In the genomic region with DNA sequence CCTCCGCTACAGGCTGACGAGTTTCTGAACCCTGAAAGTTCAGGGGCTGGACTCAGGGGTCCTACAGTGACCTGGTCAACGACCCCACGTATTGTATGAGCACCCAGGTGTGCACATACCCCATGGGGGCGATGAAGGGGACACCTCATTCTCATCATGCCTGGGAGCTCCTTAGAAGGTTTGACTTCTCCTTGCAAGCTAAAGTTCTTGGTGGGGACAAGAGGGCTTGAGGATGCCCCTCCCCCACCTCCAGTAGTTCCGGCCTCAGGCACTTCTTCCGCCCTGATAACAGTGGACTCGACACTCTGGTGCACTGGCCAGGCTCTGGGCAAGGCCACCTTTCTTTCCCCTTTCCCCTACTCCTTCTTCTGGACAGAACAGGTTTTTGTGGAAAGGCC, we compare ENCODE assay signal across 8 mouse cellular contexts. TPM values are rescaled to one million over a fixed set of nuclear protein-coding genes. Genes with fewer than 3 reads are reported as not detected.
DNase-seq lines count a peak whose midpoint lies in the region; ATAC-seq and TF ChIP-seq lines count a peak whose summit lies in the region.

No protein-coding gene starts in this region.

- H3K9me3 ChIP-seq in forebrain, embryonic 10.5 days, result no peaks in the 10 kb centered on the region
- H3K9me3 ChIP-seq in limb, embryonic 10.5 days (replicated peaks), result no peaks in the 10 kb centered on the region

- TF ChIP-seq POLR2A in thymus, adult 2 months (IDR thresholded peaks at IDR 0.05; ENCODE audit: control insufficient read depth, extremely low read depth, insufficient read depth, low read length, poor library complexity), result no peak

- no peak overlapping the region for H3K27ac ChIP-seq in thymus, adult 2 months (ENCODE audit: control insufficient read depth, insufficient read depth, low read length)
- peak overlapping the region; percentile 74 for H3K27ac ChIP-seq in forebrain, embryonic 10.5 days
- peak overlapping the region; percentile 51; the same call in 1 of the 2 replicates for H3K27ac ChIP-seq in limb, embryonic 10.5 days

- peak; percentile 52 for ATAC-seq in megakaryocyte-erythroid progenitor cell, adult 5-6 weeks (replicated peaks; ENCODE audit: low FRiP score, low TSS enrichment, poor library complexity, severe bottlenecking)

- no peaks in the 10 kb centered on the region for H3K27me3 ChIP-seq in thymus, adult 2 months (ENCODE audit: control insufficient read depth, insufficient read depth, low read length)
- peaks cover 15% of the 10 kb centered on the region for H3K27me3 ChIP-seq in forebrain, embryonic 10.5 days (ENCODE audit: poor library complexity, severe bottlenecking)
- H3K27me3 ChIP-seq in limb, embryonic 10.5 days (ENCODE audit: low read depth, poor library complexity, severe bottlenecking), result peaks cover 26% of the 10 kb centered on the region

- 3% methylated on average over 8 of the region's 8 CpGs for WGBS in thymus, adult 2 months
- 15% methylated on average over 8 of the region's 8 CpGs for WGBS in forebrain, embryonic 10.5 days
- 23% methylated on average over 8 of the region's 8 CpGs for WGBS in limb, embryonic 10.5 days

- peaks cover 13% of the 10 kb centered on the region for H3K4me1 ChIP-seq in thymus, adult 2 months (replicated peaks; ENCODE audit: control insufficient read depth, insufficient read depth, low read length)
- H3K4me1 ChIP-seq in forebrain, embryonic 10.5 days, result peaks cover 16% of the 10 kb centered on the region
- H3K4me1 ChIP-seq in limb, embryonic 10.5 days, result peaks cover 12% of the 10 kb centered on the region; the same call in 1 of the 2 replicates

- peaks cover 9% of the 10 kb centered on the region for H3K36me3 ChIP-seq in thymus, adult 2 months (ENCODE audit: control insufficient read depth, insufficient read depth, low read length)
- peaks cover 20% of the 10 kb centered on the region for H3K36me3 ChIP-seq in forebrain, embryonic 10.5 days (replicated peaks)
- peaks cover 8% of the 10 kb centered on the region; the same call in 1 of the 2 replicates for H3K36me3 ChIP-seq in limb, embryonic 10.5 days

- peak overlapping the region; percentile 85 for H3K4me3 ChIP-seq in thymus, adult 2 months (ENCODE audit: control insufficient read depth, insufficient read depth, low read length)
- peak overlapping the region; percentile 66 for H3K4me3 ChIP-seq in forebrain, embryonic 10.5 days
- peak overlapping the region; percentile 60 for H3K4me3 ChIP-seq in limb, embryonic 10.5 days

- no peak for TF ChIP-seq CTCF in thymus, adult 2 months (IDR thresholded peaks at IDR 0.05; ENCODE audit: borderline replicate concordance, control insufficient read depth, extremely low read depth, insufficient read depth, low read length, poor library complexity)

- peak; percentile 22 for DNase-seq in thymus, adult 2 months
- DNase-seq in thymus, adult 18-20 months, result no peak
- no peak for DNase-seq in forebrain, embryonic 10.5 days (ENCODE audit: extremely low spot score, low spot score)
- no peak for DNase-seq in limb, embryonic 10.5 days (ENCODE audit: low spot score)
- peak; percentile 71 for DNase-seq in yolk sac, embryonic 10.5 days (ENCODE audit: low spot score)
- no peak for DNase-seq in cerebellum, adult 9-10 months
- DNase-seq in layer of hippocampus, postnatal 25 days (ENCODE audit: extremely low spot score in 1 of 2, low spot score in 1 of 2), result no peak

RNA-seq across cellular contexts. Expression of gene Stxbp2, which starts 0.7 kb away (rescaled TPM):
- polyA plus RNA-seq in thymus, adult 2 months (2012; rRNA removed), result 260 and 262 TPM in 2 replicates
- polyA plus RNA-seq in forebrain, embryonic 10.5 days (2016; fragmentation: Nextera tagmentation; extraction: Ambion mirVana), result 35.8 and 38.1 TPM in 2 replicates
- 28.6 and 29.8 TPM in 2 replicates for polyA plus RNA-seq in limb, embryonic 10.5 days (2016; fragmentation: Nextera tagmentation; extraction: Ambion mirVana)
- 141 and 196 TPM in 2 replicates for total RNA-seq in megakaryocyte-erythroid progenitor cell, adult 5-6 weeks (2014; fragmentation: Nextera tagmentation)
- total RNA-seq in megakaryocyte-erythroid progenitor cell, adult 5-6 weeks (2017), result 49.2 and 49.8 TPM in 2 replicates
- 10 to 100 TPM; 31.2 to 42.2 TPM for total RNA-seq in layer of hippocampus, postnatal 25 days (2021)

RNA-seq across cellular contexts. Expression of gene Pcp2, which starts 6.1 kb away (rescaled TPM):
- polyA plus RNA-seq in thymus, adult 2 months (2012; rRNA removed), result 0.34 and 0.84 TPM in 2 replicates
- polyA plus RNA-seq in forebrain, embryonic 10.5 days (2016; fragmentation: Nextera tagmentation; extraction: Ambion mirVana), result 0.32 and 0.85 TPM in 2 replicates
- 1.0 and 1.3 TPM in 2 replicates for polyA plus RNA-seq in limb, embryonic 10.5 days (2016; fragmentation: Nextera tagmentation; extraction: Ambion mirVana)
- total RNA-seq in megakaryocyte-erythroid progenitor cell, adult 5-6 weeks (2014; fragmentation: Nextera tagmentation), result not detected in 2 replicates
- not detected in 2 replicates for total RNA-seq in megakaryocyte-erythroid progenitor cell, adult 5-6 weeks (2017)
- under 1 TPM in 1 of 2 experiments, not detected in 1; 0.66 TPM for total RNA-seq in layer of hippocampus, postnatal 25 days (2021)

RNA-seq across cellular contexts. Expression of gene Pet100, which starts 10.1 kb away (rescaled TPM):
- polyA plus RNA-seq in thymus, adult 2 months (2012; rRNA removed), result 4.7 and 6.9 TPM in 2 replicates
- polyA plus RNA-seq in forebrain, embryonic 10.5 days (2016; fragmentation: Nextera tagmentation; extraction: Ambion mirVana), result 83.0 and 92.6 TPM in 2 replicates
- polyA plus RNA-seq in limb, embryonic 10.5 days (2016; fragmentation: Nextera tagmentation; extraction: Ambion mirVana), result 92.1 and 92.9 TPM in 2 replicates
- total RNA-seq in megakaryocyte-erythroid progenitor cell, adult 5-6 weeks (2014; fragmentation: Nextera tagmentation), result 59.9 and 94.7 TPM in 2 replicates
- total RNA-seq in megakaryocyte-erythroid progenitor cell, adult 5-6 weeks (2017), result 152 and 217 TPM in 2 replicates
- total RNA-seq in layer of hippocampus, postnatal 25 days (2021), result 10 to 100 TPM; 82.1 to 87.9 TPM

RNA-seq across cellular contexts. Expression of gene Xab2, which starts 10.4 kb away (rescaled TPM):
- polyA plus RNA-seq in thymus, adult 2 months (2012; rRNA removed), result 128 and 133 TPM in 2 replicates
- 76.9 and 79.5 TPM in 2 replicates for polyA plus RNA-seq in forebrain, embryonic 10.5 days (2016; fragmentation: Nextera tagmentation; extraction: Ambion mirVana)
- 76.0 and 78.7 TPM in 2 replicates for polyA plus RNA-seq in limb, embryonic 10.5 days (2016; fragmentation: Nextera tagmentation; extraction: Ambion mirVana)
- total RNA-seq in megakaryocyte-erythroid progenitor cell, adult 5-6 weeks (2014; fragmentation: Nextera tagmentation), result 45.6 and 55.5 TPM in 2 replicates
- total RNA-seq in megakaryocyte-erythroid progenitor cell, adult 5-6 weeks (2017), result 44.9 and 53.9 TPM in 2 replicates
- total RNA-seq in layer of hippocampus, postnatal 25 days (2021), result 10 to 100 TPM; 37.8 to 41.5 TPM

RNA-seq across cellular contexts. Expression of gene Retn, which starts 24.1 kb away (rescaled TPM):
- polyA plus RNA-seq in thymus, adult 2 months (2012; rRNA removed), result 15.3 and 16.9 TPM in 2 replicates
- polyA plus RNA-seq in forebrain, embryonic 10.5 days (2016; fragmentation: Nextera tagmentation; extraction: Ambion mirVana), result 0.30 and 0.31 TPM in 2 replicates
- polyA plus RNA-seq in limb, embryonic 10.5 days (2016; fragmentation: Nextera tagmentation; extraction: Ambion mirVana), result 0.15 and 0.16 TPM in 2 replicates
- total RNA-seq in megakaryocyte-erythroid progenitor cell, adult 5-6 weeks (2014; fragmentation: Nextera tagmentation), result not detected in 2 replicates
- not detected in 2 replicates for total RNA-seq in megakaryocyte-erythroid progenitor cell, adult 5-6 weeks (2017)
- under 1 TPM; 0.32 to 0.54 TPM for total RNA-seq in layer of hippocampus, postnatal 25 days (2021)

Comparison
In these comparisons a context has a peak if more than half of its experiments do, and no peak if none do; other contexts are left out.
1. DNase-seq: peak in thymus, adult 2 months (single experiment) and yolk sac, embryonic 10.5 days (single experiment); none in thymus, adult 18-20 months (0 of 2), forebrain, embryonic 10.5 days (single experiment), limb, embryonic 10.5 days (single experiment), cerebellum, adult 9-10 months (single experiment) and layer of hippocampus, postnatal 25 days (0 of 2).
2. RNA of gene Pet100, which starts 10.1 kb away (polyA plus RNA-seq): 92.1 to 92.9 TPM in limb, embryonic 10.5 days and 83.0 to 92.6 TPM in forebrain, embryonic 10.5 days; 4.7 to 6.9 TPM in thymus, adult 2 months; every median in the first group is over 10 times any median in the second.
3. Peak in every context shown above with its lines, with median percentiles within 50 percentile points of each other: H3K4me3 ChIP-seq.